Mouse (Mus musculus) heart, embryonic 12.5 days (tissue): ENCODE results near the gene Tbc1d2. TPM values are rescaled to one million over a fixed set of nuclear protein-coding genes. Genes with fewer than 3 reads are reported as not detected.
"Not testable (repeated sequence)": the region's sequence is repeated elsewhere in the genome, so short reads cannot be mapped to it uniquely, and the experiment has no call there.

ENCODE experiments used
- ATAC-seq: fragments of 200-750 bp; cut with Nextera tagmentation; 2 replicates; pipeline ENCODE4 v1.8.0; 2017; ENCODE audit warnings: moderate TSS enrichment, moderate library complexity; ENCODE audit not compliant: insufficient number of reproducible peaks, low FRiP score
- H3K27ac ChIP-seq: fragments of 300-500 bp; sonication (generic); 2 replicates; pipeline ENCODE4 v1.5.1; 2016; ENCODE audit warnings: mild to moderate bottlenecking, moderate library complexity; ENCODE audit not compliant: poor library complexity, severe bottlenecking
- H3K27me3 ChIP-seq: fragments of 300-500 bp; sonication (generic); replicated peaks from 2 replicates; pipeline ENCODE4 v1.6.1; 2016; ENCODE audit warnings: mild to moderate bottlenecking, moderate library complexity
- H3K36me3 ChIP-seq: fragments of 300-500 bp; sonication (generic); 2 replicates; pipeline ENCODE4 v1.6.1; 2016; ENCODE audit warnings: mild to moderate bottlenecking, moderate library complexity
- H3K4me1 ChIP-seq: fragments of 300-500 bp; sonication (generic); replicated peaks from 2 replicates; pipeline ENCODE4 v1.6.1; 2016; ENCODE audit warnings: mild to moderate bottlenecking
- H3K4me2 ChIP-seq: fragments of 300-500 bp; sonication (generic); 2 replicates; pipeline ENCODE4 v1.6.1; 2016; ENCODE audit warnings: mild to moderate bottlenecking, moderate library complexity
- H3K4me3 ChIP-seq: fragments of 300-500 bp; sonication (generic); 2 replicates; pipeline ENCODE4 v1.5.1; 2016; ENCODE audit warnings: mild to moderate bottlenecking
- H3K9ac ChIP-seq: fragments of 300-500 bp; sonication (generic); 2 replicates; pipeline ENCODE4 v1.6.1; 2016; ENCODE audit warnings: mild to moderate bottlenecking, moderate library complexity
- H3K9me3 ChIP-seq: fragments of 300-500 bp; sonication (generic); replicated peaks from 2 replicates; pipeline ENCODE4 v1.6.1; 2016; ENCODE audit warnings: mild to moderate bottlenecking, moderate library complexity
- WGBS: fragments of 180-500 bp; shearing (Covaris S2); methylation state at CpG from one replicate; pipeline ENCODE4 v1.1.7; 2016; 5-methylcytosine and 5-hydroxymethylcytosine counted together
- polyA plus RNA-seq: library from polyadenylated mRNA; unstranded; fragments of >200 nt; fragmentation: Nextera tagmentation; extraction: Ambion mirVana; gene quantifications from 2 replicates; pipeline ENCODE4 v1.2.1, GENCODE M21; 2016

Tbc1d2 gene
- polyA plus RNA-seq, 1 experiment from 2014 or later: 0.51 TPM

DNA sequence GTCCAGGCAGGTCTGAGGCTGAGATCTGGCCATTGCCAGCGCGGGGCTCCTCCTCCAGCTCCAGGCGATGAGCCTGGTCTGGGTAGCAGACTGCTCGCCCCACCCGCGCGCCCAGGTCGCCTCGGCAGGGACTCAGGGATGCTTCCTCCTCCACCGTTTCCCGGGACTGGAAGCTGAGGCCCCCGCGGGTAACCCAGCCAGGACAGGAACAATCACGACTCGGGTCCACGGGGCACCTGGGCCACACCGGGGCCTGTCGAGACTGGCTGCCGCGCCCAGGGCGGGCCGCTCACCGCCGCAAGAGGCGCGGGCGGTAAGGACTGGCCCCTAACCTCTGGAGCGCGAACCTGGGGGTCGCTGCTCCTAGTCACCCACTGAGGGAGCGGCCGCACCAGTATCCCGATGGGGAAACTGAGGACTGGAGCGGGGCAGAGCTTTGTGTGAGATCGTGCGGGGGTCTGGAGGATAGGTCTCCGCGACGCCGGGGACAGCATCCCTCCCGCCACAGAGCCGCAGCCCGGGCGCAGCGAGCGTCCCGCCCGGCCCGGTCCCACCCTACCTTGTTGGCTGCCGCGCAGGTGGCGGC lies 48.7 kb downstream of the Tbc1d2 start:
- Histone ChIP-seq H3K36me3 (no peaks in the 10 kb centered on the region), H3K4me2 (peak overlapping the region; percentile 97), H3K9me3 (no peaks in the 10 kb centered on the region), H3K4me3 (peak overlapping the region; percentile 60), H3K4me1 (peaks cover 10% of the 10 kb centered on the region; the same call in 1 of the 2 replicates), H3K27me3 (peaks cover 93% of the 10 kb centered on the region), H3K9ac (peak overlapping the region; percentile 72), H3K27ac (no peak overlapping the region)
- ATAC-seq: peak; percentile 21; the same call in 1 of the 2 replicates
- under 1% methylated on average over 46 of the region's 52 CpGs for WGBS

DNA sequence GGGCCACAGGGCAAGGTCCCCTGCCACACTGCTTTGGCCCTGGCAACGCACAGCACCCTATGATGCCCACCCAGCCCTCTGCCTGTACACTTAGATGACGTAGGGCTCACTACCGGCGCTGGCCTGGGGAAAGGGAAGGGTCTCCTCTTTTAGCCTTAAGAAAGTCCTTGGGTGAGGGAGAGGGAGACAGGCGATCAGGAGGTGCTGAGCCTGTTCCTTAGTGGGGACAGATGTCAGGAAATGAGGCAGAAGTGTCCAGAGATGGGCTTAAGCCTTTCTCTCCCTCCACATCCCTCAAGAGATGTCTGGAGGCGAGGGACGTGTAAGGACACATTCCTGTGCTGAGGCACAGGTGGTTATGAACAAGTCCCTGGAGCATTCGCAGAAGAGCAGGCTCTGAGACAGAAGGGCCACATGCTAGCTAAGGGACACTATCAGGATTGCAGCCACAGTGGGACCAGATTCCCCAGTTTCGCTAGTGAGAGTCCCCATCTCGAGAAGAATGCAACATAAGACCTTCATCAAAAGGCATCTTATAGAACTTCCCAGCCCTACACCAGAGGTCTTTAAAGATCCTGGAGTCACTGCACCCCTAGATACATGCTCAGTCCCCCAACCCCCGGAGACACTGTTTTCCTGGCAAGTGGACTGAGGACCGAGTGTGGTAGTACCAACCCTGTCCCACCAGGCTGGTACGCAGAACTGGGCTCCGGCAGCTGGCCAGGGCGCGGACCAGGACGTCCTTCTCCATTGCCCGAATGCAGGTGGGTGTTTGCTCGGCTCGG lies 49.3 kb downstream of the Tbc1d2 start:
- Histone ChIP-seq H3K9me3 (no peaks in the 10 kb centered on the region), H3K4me1 (peaks cover 10% of the 10 kb centered on the region; the same call in 1 of the 2 replicates), H3K9ac (no peak overlapping the region), H3K4me3 (peak overlapping the region; percentile 60), H3K27ac (no peak overlapping the region), H3K4me2 (peak overlapping the region; percentile 97), H3K36me3 (no peaks in the 10 kb centered on the region), H3K27me3 (peaks cover 93% of the 10 kb centered on the region)
- 36% methylated on average over 20 of the region's 20 CpGs for WGBS
- no peak for ATAC-seq

DNA sequence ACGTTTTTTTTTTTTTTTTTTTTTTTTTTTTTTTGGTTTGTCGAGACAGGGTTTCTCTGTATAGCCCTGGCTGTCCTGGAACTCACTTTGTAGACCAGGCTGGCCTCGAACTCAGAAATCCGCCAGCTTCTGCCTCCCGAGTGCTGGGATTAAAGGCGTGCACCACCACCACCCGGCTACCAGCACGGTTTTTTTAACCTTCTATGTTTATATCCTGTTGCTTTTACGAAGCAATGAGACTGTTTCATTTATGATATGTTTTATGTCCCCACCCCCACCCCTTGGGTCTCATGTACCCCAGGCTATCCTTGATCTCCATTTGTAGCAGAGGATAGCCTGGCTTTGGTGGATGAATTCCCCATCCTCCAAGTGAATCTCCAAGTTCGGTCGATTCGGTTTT lies 50.4 kb downstream of the Tbc1d2 start:
- ATAC-seq, H3K27ac ChIP-seq, H3K4me3 ChIP-seq, H3K9me3 ChIP-seq, H3K4me1 ChIP-seq, H3K4me2 ChIP-seq, H3K36me3 ChIP-seq, H3K9ac ChIP-seq: not testable (repeated sequence)
- 77% methylated on average over 12 of the region's 12 CpGs for WGBS
- H3K27me3 ChIP-seq: peaks cover 83% of the 10 kb centered on the region

DNA sequence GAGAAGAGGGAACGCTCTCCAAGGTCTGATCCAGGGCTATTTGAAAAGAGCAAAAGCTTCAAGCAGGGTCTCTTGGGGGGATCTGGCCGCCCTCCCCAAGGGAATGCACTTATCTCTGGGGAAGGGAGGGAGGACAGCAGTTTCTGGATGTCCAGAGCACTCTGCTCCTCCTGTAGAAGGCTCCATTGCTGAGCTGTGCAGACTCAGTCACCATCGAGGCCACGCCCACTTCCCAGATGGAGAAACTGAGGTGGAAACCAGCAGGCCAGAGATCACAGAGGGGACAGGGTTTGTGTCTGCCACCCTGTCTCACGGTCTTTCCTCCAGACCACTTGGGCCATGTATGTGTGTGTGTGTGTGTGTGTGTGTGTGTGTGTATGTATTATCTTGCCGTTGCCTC lies 51.0 kb downstream of the Tbc1d2 start:
- Histone ChIP-seq H3K27ac (no peak overlapping the region), H3K4me2 (no peak overlapping the region), H3K36me3 (no peaks in the 10 kb centered on the region), H3K4me3 (no peak overlapping the region), H3K27me3 (peaks cover 77% of the 10 kb centered on the region), H3K9ac (no peak overlapping the region), H3K4me1 (peaks cover 10% of the 10 kb centered on the region; the same call in 1 of the 2 replicates), H3K9me3 (no peaks in the 10 kb centered on the region)
- ATAC-seq: no peak
- 63% methylated on average over 6 of the region's 6 CpGs for WGBS

DNA sequence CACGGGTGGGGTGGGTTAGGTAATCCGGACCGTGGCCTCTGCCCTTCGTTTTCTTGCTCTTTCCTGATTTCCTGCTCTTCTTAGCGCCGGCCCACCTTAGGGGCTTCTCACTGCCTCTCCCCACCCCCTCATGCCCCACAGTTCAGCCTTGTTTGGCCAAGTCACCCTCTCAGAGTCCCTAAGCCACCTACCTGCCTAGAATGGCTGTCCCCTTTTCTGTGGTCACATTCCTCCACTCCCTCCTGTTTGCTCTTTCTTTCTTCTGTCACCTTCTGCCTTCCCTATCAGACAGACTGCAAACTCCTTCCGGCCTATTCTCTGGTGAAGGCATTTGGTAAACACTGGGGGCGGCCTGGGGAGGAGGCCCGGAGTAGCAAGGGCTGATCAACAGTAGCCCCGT lies 51.9 kb downstream of the Tbc1d2 start:
- Histone ChIP-seq H3K9me3 (no peaks in the 10 kb centered on the region), H3K36me3 (no peaks in the 10 kb centered on the region), H3K4me3 (no peak overlapping the region), H3K27ac (no peak overlapping the region), H3K4me2 (no peak overlapping the region), H3K4me1 (peaks cover 10% of the 10 kb centered on the region; the same call in 1 of the 2 replicates), H3K27me3 (peaks cover 68% of the 10 kb centered on the region), H3K9ac (no peak overlapping the region)
- ATAC-seq: no peak
- 40% methylated on average over 10 of the region's 10 CpGs for WGBS

DNA sequence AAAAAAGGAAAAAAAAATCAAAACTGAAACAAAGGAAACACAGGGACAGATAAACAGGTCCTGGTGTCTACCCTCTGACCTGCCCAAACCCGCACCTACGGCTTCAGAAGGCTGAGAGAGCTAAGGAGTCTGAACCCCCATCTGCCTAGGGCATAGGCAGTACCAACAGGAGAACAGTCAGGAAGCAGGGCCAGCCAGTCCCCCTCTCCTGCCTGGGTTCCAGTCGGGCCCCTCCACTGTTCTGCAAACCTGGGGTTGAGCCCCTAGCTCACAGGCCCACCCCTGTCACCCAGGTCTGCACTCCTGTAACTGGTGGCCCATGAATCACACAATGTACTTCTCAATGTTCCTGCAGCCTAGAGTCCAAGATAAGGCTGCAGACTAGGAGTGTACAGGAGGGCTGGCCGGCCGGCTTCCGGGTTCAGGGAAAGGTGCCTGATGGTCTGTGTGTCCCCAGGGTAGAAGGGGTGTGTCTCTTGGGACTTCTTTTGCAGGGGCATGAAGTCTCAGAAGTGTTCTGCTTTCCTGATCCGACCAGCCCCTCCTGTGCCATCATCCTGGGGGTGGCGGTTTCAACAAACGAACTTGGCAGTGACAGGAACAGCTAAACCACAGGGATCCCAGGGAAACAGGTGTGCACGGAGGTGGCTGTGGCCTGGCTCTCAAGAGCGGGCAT lies 52.6 kb downstream of the Tbc1d2 start:
- Histone ChIP-seq H3K4me2 (no peak overlapping the region), H3K4me3 (no peak overlapping the region), H3K27ac (no peak overlapping the region), H3K27me3 (peaks cover 61% of the 10 kb centered on the region), H3K36me3 (no peaks in the 10 kb centered on the region), H3K9me3 (no peaks in the 10 kb centered on the region), H3K9ac (no peak overlapping the region), H3K4me1 (peaks cover 10% of the 10 kb centered on the region; the same call in 1 of the 2 replicates)
- 54% methylated on average over 11 of the region's 11 CpGs for WGBS
- no peak for ATAC-seq

DNA sequence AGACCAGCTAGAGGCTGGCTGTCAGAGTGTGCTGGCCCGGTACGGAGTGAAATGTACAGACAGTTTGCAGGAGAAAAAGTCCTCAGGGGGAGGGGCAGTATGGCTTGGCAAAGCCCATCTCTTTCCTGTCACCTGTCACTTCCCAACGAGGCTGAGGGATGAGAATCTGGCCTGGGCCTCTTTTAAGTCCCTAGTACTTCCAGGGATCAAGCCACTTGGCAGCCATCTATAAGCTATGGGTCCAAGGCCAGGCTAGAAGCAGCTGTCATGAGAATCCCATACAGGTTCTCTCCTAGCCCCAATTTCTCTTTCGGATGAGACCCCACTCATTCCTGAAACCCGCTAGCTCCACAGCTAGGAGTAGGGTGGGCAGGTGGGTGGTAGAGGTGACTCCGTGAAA lies 53.6 kb downstream of the Tbc1d2 start:
- H3K9me3 ChIP-seq: no peaks in the 10 kb centered on the region
- no peak overlapping the region for H3K4me3 ChIP-seq
- H3K27ac ChIP-seq: no peak overlapping the region
- no peaks in the 10 kb centered on the region for H3K36me3 ChIP-seq
- no peak overlapping the region for H3K9ac ChIP-seq
- H3K27me3 ChIP-seq: peaks cover 51% of the 10 kb centered on the region
- WGBS: 62% methylated on average over 6 of the region's 6 CpGs
- H3K4me1 ChIP-seq: peaks cover 6% of the 10 kb centered on the region; the same call in 1 of the 2 replicates
- ATAC-seq: no peak
- no peak overlapping the region for H3K4me2 ChIP-seq

DNA sequence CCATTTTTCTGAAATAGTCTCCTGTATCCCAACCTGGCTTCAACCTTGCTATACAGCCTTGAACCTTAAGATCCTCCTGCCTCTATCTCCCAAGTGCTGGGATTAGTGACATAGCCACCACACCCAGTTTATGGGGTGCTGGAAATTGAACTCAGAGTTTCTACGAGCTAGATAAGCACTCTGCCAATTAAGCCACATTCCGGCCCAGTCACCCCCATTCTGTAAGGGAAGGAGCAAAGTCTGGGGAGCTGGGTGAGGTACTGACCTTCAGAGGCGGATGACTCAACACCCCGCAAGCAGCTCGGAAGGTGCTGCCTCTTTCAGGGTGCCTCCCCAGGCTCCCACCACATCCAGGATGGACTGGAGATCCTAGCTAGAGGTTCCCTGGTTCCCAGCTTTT lies 55.9 kb downstream of the Tbc1d2 start:
- ATAC-seq: no peak
- Histone ChIP-seq H3K9me3 (no peaks in the 10 kb centered on the region), H3K27ac (no peak overlapping the region), H3K9ac (no peak overlapping the region), H3K4me3 (no peak overlapping the region), H3K36me3 (no peaks in the 10 kb centered on the region), H3K4me1 (0 out of 2 replicates have a peak, but pooled peaks cover 3% of the 10 kb centered on the region), H3K4me2 (no peak overlapping the region), H3K27me3 (peaks cover 30% of the 10 kb centered on the region)
- 81% methylated on average over 5 of the region's 5 CpGs for WGBS

DNA sequence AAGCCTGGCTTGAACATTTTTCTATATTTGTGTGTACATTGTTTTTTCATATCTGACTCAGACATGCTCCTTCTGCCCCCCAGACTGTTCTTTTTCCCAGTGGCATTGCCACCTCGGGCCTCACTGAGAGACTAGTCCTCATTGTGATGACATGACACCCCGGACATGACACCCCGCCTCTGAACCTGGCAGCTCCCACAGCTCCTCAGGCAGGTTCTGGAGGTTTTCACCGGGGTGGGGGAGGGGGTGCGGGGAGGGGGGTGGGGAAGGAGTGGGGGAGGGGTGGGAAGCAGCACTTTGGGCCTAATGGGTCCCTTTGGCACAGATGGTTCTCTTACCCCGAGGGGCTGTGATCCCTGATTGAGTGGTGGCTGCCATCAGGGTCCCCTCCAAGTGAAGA lies 56.5 kb downstream of the Tbc1d2 start:
- no peak for ATAC-seq
- H3K9me3 ChIP-seq: no peaks in the 10 kb centered on the region
- no peak overlapping the region for H3K4me3 ChIP-seq
- H3K36me3 ChIP-seq: no peaks in the 10 kb centered on the region
- no peak overlapping the region for H3K27ac ChIP-seq
- H3K4me2 ChIP-seq: no peak overlapping the region
- peaks cover 24% of the 10 kb centered on the region for H3K27me3 ChIP-seq
- H3K4me1 ChIP-seq: 0 out of 2 replicates have a peak, but pooled peaks cover 3% of the 10 kb centered on the region
- WGBS: 25% methylated on average over 6 of the region's 6 CpGs
- H3K9ac ChIP-seq: no peak overlapping the region

DNA sequence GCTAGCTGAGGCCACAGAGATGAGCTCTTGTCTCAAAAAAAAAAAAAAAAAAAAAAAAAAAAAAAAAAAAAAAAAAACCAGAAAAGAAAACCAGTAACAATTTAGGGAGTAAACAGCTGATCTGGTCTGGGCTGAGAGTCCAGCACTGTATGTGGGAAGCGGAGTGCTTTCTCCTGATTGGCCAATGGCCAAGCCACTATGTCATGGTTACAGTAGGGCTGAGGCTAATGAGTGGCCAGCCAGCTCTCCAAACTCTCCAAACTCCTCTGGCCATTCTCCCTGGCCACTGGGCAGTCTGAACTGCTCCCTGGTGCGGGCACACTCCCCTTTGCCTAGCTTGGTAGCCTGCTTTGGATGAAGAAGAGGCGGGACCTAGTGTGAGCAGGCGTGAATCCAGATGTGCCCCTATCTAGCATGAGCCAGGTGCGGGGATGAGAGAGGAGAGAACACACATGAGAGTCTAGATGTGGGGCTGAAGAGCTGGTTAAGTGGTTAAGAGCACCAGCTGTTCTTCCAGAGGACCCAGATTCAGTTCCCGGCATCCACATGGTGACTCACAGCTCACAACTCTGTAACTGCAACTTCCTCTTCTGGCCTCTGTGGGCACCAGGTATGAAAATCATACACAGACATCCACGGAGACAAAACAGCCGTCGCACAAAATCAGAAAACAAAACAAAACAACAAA lies 58.0 kb downstream of the Tbc1d2 start:
- Histone ChIP-seq H3K4me1 (peaks cover 8% of the 10 kb centered on the region; the same call in 1 of the 2 replicates), H3K27ac (no peak overlapping the region), H3K4me2 (no peak overlapping the region), H3K9ac (no peak overlapping the region), H3K9me3 (no peaks in the 10 kb centered on the region), H3K4me3 (no peak overlapping the region), H3K27me3 (peaks cover 11% of the 10 kb centered on the region), H3K36me3 (no peaks in the 10 kb centered on the region)
- ATAC-seq: no peak
- WGBS: 87% methylated on average over 9 of the region's 9 CpGs

DNA sequence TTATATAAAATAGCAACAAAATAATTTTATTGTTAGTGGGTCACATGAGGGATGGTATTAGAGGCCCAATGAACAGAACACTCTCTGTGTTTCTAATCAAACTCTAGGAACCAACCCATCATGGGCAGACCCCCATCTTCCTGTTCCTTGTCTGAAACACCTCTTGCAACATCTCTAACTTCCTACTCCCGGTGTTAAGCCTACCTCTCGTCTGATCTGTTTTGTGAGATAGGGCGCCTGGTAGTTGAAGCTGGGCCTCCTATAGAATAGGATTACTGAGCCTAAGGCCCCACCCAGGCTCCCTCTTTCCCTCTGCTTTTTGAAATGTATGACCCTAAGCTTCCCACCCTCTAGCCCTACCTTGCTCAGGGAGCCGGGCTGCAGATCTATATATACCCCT lies 59.2 kb downstream of the Tbc1d2 start:
- Histone ChIP-seq H3K9ac (no peak overlapping the region), H3K4me3 (no peak overlapping the region), H3K4me1 (peaks cover 18% of the 10 kb centered on the region), H3K27me3 (peaks cover 2% of the 10 kb centered on the region), H3K9me3 (no peaks in the 10 kb centered on the region), H3K4me2 (no peak overlapping the region), H3K27ac (no peak overlapping the region), H3K36me3 (no peaks in the 10 kb centered on the region)
- no peak for ATAC-seq
- 42% methylated on average over 4 of the region's 4 CpGs for WGBS
